Comparison of ENCODE assay signal across 16 mouse cellular contexts in the genomic region with DNA sequence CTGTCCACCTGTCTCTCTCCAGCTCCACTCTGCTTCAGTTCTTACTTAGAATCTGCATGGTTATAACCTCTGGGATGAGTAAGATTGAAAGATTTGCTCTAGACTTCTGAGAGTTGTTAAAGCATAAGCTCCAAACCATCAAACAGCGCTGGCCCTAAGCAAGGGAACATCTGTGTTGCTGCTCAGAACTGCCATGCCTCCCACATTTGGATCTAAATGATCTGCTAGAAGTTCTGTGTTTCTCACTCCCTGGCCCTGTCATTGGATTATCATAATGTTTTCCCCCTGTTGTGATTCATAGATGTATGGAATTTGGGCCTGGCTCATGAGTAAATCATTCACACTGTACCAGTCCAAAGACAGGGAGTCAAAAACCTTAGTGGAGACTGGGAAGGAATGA.
"Had no signal": no experiment of that assay in that cellular context is flagged by ENCODE, and none has a peak within 500 bp of the region (broad histone marks: within the 10 kb centered on the region; RNA-seq: fewer than 3 reads in every experiment).

No protein-coding gene starts in this region.

- DNase-seq: gastrocnemius, postnatal 14 days; gastrocnemius, postnatal 36 days; heart, adult 18-20 months; heart, postnatal 10 days; heart, postnatal 36 days; kidney, adult 11 months; kidney, adult 2 months; kidney, adult 9 months; kidney, postnatal 14 days; kidney, postnatal 36 days; layer of hippocampus, adult 9-11 months; layer of hippocampus, postnatal 36 days; left cerebral cortex, postnatal 4 days had no signal

- ATAC-seq: hindbrain, postnatal 0 days; intestine, embryonic 16.5 days; liver, embryonic 12.5 days had no signal
